Mouse (Mus musculus) NIH3T3 (cell line): ENCODE data around the gene Tmcc1.

ENCODE experiments used
- DNase-seq: peaks from one replicate; pipeline ENCODE4 v3.0.0-alpha.2; 2012; ENCODE audit warnings: low read depth

Gene Tmcc1

DNA sequence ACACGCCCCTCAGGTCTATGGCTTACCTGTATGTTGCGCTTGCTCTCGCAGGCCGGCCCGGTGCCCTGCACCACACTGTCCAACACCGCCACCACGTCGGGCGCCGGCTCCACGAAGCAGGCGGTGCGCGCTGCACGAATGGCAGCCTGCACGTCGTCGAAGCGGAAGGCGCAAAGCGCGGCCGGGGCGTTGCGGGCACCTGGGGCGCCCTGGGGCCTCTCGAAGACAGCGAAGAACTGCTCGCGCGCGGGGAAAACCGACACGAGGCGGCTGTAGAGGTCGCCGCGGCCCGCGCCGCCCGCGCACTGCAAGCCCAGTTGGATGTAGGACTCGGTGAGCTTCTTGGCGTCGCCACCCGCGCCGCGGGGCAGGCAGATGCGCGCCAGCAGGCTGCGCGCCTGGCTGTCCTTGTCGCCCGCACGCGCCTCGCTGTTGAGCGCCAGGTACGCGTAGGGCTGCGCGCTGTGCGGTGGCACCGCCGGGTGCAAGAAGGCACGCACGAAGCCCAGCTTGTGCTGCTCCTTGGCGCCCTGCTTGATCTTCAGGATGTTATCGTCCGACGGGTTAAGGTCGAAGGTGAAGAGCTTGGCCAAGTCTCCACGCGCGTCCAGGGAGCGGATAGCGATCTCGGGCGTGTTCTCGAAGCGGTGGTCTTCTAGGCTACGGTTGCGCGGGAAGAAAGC, 199.7 kb downstream of the Tmcc1 start:
- no peak for DNase-seq

DNA sequence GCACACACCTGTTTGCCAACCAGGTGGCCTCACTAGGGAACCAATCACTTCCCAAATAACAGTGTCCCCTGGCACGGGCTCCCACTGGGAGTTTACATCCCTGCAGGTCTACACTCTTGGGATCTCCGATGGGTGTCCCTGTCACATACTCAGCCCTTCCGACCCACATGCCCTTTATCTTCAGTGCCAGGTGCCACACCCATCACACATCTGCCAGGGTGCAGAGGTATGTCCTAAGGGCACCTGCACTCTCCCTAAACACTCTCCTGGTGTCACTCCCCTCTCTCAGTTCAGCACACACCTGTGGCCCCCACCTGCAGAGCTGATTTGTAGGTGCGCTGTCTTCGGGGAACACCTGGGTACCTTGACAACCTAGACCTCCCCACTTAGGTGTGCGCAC, 200.3 kb downstream of the Tmcc1 start:
- DNase-seq, result no peak

DNA sequence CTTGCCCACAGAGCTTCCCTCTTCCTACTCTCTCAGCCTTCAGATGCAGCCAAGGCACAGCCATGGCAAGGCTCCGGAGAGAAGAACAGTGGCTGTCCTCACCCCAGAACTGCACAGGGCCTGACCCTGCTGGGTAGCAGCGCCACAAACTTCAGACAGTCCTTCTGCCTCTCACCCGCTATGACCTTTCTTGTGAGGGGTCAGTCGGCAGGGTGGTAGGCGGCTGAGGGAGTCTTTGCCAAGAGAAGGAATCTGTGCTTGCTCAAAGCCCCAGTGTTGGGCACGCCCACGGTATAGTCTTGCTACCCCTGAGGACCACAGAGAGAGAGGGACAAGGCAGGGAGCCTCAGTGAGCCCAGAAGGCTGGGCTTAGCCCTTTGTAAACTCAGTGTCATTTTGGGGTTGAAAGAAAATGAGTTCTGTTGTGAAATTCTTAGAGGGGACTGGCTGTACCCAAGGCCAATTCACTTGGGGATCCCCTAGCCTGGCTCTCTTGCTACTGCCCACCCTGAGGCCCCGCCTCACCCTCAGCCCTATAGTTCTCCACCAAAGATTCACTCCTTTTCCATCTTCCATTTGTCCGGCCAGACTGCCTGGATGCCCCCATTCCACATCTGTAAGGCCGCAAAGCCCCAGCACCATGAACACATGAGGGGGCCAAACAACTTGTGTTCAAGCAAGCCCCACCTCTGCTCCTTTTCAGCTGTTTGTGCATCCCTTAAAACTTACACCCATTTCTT, 201.2 kb downstream of the Tmcc1 start:
- peak; percentile 66 for DNase-seq

DNA sequence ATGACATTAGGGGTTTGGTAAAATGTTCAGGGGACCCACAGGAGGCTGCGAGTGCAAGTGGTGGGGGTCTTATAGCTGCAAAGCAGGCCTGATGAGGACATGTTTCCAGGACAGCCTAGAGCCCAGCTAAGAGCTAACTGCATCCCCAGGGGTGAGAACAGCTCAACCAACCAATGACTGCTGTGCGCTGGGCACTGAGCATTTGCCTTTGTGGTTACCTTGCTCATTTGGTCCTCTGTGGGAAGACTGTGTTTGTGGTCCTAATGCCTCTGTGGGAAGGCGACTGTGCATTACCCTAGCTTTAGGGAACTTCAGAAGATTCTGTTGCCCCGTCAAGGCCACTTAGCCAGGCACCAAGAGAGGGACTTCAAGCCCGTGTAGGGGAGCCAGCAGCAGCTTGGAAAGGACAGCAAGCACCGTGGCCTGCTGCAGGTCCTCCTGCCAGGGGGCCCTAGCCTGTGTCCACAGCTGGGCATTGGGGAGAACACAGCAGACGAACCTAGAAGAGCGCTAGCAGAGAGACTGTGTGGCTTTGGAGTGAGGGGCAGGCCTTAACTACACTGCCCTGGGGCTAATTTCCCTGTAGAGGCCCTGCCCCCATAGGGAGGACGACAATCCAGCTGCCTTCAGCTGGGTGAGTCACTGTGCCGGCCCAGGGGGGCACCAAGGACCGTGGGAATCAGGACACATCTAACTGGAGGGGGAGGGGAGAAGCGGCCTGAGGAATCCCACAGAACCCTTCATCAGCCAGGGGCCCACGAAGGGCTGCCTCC, 202.0 kb downstream of the Tmcc1 start:
- peak; percentile 85 for DNase-seq

DNA sequence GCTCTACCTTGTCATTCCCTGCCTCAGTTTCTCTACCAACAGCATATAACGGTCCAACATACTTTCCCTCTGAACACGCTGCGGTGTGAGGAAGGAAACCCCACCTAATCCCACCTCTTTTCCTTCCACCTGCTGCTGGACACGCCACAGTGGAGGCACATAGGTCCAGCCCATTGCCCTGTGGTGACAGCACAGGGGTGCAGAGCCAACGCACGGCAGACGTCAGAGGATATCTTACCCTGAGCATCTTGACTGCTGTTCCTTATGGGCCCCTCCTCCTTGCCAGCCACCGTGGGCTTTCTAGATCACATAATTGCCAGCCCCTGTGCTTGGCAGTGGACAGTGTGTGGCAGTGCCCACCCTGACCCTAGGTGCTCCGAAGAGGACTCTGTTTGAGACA, 202.8 kb downstream of the Tmcc1 start:
- no peak for DNase-seq

DNA sequence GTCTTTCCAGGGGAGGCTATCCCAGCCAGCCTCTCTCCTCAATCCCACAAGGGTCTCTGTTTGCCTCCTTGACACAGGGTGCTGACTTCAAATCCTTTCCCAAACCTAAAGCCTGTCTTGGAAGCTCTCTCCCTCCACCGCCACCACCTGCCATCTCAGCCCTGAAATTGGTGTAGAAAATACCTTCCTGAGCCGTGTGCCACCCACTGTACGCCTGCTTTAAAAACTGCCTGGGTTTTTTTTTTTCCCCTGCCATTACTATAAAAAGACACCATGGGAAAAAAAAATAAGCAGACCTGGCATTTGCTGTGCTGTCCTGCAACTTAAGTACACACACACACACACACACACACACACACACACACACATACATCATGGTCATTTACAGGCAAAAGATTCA, 203.2 kb downstream of the Tmcc1 start:
- DNase-seq, result no peak

DNA sequence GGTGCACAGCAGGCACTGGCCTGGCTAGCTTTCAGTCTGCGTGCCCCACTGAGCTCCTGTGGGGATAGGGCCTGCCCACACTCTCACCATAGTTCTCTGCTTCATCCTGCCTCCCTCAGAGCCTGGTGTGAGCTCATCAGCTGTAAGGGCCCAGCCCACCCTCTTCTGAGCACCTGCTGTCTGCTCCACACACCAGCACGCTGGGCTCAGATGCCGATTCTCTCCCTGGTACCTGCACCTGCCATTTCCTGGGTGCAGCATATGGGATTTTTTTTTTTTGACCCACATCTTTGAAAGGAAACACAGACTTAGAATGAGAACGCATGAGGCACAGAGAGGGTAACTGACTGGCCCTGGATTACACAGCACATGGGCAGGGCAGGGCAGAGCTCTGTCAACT, 203.7 kb downstream of the Tmcc1 start:
- no peak for DNase-seq

DNA sequence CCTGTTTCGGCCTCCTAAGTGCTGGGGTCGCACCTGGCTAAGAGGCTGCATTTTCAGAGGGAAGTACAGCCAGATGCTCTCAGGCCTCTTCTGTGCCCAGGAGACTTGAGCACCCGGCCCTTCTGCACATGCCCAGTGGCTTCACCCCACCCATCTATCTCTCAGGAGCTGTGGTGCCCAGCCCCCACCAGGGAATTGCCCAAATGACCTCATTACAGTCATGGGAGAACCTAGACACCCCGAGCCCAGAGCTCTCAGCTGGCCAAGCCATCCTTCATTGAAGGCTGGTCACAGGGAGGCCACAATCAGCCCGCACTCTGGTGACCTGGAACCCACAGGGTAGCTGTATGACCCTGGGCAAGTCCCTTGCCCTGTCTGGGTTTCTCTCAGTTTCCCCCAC, 204.3 kb downstream of the Tmcc1 start:
- DNase-seq, result no peak

DNA sequence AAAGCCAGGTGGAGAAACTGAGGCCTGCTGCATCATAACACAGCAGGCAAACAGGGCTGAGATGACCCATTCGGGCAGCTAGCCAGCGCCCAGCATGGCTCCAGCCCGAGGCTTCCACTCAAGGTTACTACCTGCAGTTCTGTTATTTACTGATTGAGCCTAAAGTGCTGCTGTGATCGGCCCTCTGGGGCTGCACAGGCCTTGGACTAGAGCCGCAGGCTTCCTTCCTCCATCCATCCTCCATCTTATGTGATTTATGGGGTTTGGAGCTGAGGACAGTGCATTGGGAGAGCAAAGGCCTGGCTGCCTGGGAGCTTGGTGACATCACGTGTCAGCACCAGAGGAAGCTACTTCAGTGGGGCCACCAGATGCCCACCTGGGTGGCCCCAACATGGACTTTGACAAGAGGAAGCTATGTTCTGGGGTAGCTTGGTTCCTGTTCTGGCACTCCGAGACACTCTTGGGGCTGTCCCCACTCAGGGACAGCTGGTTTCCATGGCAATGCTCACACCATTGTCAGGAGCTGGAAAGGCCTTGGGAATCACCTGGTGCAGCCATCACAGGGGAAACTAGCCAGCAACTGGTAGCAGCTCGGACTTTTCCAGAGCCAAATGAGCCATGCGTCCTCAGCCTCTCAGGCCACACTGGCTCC, 206.1 kb downstream of the Tmcc1 start:
- no peak for DNase-seq

DNA sequence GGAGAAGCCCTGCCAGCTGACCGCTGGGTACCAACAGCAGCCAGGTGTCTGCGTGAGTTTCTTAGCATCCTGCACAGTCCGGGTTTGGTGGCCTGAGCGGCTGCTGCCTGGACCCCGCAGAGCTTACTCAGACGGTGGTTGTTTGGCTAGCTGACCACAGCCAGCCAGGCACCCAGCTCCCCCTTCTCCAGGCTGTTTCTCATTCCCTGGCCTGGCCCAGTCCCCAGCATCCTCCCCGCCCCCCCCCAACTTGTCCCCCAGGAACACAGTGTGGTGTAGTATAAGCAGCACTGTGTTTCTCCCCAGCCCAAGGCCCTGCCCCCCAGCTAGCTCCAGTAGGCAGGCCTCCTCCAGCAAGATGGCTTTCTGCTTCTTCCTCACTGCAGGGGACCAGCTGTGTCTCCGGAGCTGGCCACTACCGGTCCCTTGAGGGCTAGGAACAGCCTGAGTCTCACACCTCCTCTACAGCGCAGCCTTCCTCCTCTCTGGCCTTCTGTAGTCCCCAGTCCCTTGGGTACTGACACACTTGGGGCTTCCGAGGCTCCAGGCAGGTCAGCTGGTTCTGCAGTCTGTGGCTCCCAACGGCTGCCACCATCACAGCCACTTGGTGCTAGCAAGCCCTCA, 206.7 kb downstream of the Tmcc1 start:
- DNase-seq, result peak; percentile 40

DNA sequence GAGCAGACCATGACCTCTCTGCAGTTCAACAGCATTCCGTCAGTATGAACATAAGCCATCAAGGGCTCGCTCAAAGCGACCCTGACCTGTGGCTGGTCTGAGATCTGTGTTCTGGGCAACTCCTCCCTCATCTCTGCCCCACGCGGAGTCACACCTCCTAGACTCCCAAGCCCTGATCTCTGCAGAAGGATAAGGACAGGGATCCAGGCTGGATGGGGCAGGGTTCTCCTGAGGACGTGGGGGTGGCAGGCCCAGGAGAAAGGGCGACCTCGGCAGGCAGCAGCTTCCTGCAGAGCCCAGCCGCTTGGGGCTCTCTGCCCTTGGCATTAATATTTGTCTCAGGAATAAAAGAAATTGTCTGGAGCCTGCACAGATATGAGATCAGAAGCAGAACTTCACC, 207.7 kb downstream of the Tmcc1 start:
- no peak for DNase-seq

DNA sequence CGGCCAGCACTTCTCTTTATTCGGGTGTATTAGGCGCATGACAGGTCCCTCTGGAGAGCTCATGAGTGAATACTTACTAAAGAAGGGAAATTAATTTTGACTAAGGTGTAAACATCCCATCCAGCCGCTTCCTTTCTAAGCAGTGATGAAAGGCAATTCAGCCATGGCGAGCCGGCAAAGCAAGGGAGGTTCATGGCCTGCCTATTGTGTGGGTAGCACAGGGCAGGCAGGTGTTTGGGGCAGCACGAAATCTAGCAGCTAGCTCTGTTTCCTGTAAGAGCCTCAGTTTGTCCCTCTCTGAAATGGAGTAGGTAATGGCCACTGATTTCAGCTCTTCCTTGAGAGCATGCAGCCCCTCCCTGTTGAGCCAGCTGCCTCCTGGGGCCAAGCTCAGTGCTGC, 208.7 kb downstream of the Tmcc1 start:
- no peak for DNase-seq

DNA sequence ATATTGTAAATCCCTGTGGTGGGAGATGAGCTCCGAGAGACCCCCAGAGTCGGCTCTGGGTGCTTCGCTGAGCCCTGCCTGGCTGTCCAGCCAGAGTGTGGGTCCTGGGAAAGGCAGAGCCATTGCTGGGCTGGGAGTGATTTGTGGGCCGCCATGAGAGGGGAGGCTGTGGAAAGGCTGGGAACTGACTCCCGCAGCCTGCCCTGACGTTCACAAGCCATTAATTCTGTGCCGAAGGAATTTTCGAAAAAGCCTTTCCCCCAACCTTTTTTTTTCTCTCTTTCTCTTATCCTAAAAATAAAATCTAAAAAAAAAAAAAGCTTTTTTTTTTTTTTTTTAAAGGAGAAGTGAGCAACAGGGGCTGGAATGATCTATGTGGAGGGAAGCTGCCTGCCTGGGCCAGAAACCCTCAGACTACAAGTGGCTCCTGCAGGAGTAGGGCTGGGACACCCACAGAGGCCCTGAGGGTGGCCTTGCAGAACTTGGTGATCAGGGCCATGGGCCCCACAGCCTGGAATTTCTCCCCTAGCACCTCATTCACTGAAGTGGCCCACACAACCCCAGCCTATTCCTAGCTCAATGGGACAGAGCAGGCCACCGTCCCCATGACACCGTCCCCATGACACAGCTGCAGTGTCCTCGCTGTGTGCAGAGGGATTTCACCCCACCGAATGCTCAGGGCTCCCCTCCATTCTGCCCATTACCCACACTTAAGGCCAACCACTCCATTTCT, 209.8 kb downstream of the Tmcc1 start:
- DNase-seq, result no peak

DNA sequence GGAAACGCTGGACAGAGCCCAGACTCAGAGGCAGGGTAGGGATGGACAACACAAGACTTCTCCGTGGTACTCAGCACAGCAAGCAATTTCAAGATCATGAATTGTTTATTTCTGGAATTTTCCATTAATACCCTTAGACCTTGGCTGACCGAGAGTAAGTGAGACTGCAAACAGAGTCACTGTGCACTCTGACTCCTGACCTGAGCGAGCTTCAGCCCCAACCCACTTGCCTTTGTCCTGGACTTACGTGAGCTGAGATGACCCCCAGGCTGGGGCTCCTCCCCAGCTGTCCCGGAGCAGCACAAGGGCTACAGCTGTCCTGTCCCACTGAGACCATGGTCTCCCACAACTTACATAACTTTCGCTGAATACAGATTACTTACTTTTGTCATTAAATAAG, 210.4 kb downstream of the Tmcc1 start:
- no peak for DNase-seq

DNA sequence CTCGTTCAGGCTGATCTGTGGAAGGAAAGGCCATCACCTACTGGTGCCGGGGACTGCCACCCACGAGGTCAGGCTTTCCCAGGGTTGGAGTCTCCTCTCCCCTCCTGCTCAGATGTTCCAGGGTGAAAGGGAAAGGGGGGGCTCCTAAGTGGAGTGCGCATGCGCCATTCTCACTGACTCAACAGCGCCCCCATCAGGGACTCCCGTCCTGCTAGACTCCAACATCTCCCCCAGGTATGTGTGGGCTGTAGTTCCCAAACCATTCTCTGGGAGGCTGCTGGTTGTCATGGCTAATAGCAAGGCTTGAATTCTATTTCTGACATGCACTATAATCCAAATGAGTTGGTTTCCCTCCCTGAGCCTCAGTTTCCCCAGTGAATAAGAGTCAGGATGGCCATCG, 214.7 kb downstream of the Tmcc1 start:
- no peak for DNase-seq

DNA sequence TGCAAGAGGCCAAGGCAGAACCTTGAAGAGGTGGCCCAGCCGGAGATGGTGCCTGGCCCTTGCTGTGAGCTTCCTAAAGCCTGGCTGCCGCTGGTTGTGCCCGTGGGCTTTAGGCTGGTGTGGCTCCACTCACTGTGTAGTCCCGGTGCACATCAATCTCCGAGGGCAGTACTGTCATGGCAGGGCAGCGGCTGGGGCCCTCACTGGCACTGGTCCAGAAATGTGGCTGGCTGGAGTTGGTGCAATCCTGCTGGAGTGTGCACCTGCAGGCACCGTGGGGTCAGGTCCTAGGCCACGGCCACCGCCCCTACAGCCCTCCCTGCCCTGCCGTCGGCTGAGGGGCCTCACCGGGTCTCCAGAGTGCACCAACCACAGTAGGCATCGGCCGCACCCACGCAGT, 215.5 kb downstream of the Tmcc1 start:
- no peak for DNase-seq

DNA sequence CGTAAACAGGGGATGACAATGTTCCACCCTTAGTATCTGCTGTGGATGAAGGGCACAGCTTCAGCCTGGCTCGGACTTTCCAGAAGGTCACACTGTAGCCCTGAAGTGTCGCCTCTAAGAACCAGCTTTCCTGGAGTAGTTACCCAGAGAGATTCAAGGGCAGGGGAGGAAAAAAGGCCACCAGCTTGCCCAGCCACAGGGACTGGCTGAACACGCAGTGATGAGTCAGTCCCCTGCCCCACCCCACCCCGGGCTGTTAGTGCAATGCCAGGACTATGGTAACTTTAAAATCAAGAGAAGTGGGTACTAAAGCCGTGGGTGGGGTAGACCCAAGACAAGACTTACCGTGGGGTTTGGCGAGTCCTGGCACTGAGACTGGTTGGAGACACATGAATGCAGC, 217.7 kb downstream of the Tmcc1 start:
- peak; percentile 61 for DNase-seq

DNA sequence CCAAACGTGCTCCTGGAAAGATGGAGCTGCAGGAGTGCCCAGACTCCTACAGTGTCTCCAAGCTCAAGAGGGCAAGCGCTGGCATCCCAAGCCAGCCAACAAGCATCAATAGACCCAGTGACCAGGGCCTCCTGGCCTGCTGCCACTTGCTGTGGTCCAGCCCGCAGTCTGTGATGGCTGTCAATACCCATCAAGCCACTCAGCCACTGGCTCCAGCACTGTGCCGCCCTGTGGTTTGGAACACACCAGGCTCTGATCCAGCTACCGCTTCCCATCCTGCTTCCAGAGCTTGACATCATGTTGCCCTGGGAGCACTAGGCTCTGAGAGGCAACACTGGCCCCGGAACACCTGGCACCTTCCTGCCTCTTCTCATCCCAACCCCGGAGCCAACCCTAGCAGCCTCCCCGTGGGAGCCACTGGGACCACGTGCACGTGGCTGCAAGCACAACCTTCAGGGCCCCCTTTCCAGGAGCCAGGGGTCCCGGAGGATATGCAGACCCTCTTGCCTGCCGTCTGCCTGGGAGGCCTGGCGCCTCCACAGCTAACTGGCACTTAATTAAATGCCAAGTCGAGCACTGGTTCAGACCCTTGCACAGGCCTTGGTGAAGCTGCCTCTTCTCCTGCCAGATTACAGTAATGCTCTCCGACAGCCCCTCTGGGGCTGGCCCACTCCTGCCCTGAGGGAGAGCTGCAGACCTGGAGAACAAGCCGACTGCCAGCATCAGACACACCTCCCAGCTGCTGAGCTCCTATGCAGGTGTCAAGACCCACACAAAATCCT, 219.2 kb downstream of the Tmcc1 start:
- peak; percentile 29 for DNase-seq

DNA sequence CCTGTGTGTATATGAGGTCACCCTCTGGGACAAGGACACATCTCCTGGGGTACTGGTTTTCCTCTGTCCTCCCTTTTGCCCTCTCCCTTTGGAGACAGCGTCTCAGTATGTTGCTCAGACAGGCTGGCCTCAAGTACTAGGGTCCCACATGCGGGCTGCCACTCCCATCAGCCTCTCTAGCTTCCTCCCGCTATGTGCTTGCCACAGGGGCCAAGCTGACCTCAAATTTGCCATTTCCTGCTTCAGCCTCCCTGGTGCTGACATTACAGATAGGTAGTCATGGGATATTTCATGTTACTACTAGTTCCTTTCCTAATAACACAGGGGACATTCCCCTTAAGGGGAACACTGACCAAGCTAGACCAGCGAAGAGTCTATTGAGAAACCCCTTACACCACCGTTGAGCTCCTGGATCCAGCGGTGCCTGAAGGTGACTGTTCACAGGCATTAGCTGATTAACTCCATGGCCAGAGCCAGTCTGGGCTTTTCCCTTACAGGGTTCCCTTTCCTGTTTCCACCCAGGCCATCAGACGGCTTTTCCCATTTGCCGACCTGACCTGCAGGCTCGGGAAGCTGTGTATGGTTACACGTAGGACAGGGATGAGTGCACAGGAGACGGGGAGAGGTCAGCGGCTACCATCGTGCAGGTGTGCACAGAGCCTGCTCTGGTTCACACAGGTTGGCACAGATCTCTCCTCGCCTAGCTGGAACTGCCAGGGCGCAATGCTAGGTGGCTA, 220.0 kb downstream of the Tmcc1 start:
- DNase-seq, result no peak
